Mouse (Mus musculus): ENCODE measurements around the gene Tusc2.

- no peak for TF ChIP-seq CTCF (IDR thresholded peaks at IDR 0.05; ENCODE audit: low read depth, low read length)
- TF ChIP-seq POLR2A (IDR thresholded peaks at IDR 0.05; ENCODE audit: extremely low read depth, insufficient read depth, low read length), result no peak
Measured at GRCm38 (mm10) chr9:107539940-107540339, 23.1 kb upstream of the Tusc2 start.
